Mouse (Mus musculus) layer of hippocampus, postnatal 14 days (tissue): ENCODE measurements around the gene Gas7. TPM values are rescaled to one million over a fixed set of nuclear protein-coding genes. Genes with fewer than 3 reads are reported as not detected.
A peak's percentile ranks its signal among the peaks of the same experiment; 100 is the strongest.

Experiments
- DNase-seq, 2 experiments: peaks; one replicate each; pipeline ENCODE4 v3.0.0; 2021 to 2022; ENCODE audit warnings: low spot score in 2 of 2, mixed read lengths in 1 of 2
- total RNA-seq, 2 experiments: library from RNA; stranded (reverse); gene quantifications; 2 replicates each; pipeline ENCODE4 v1.2.3; 2021

Gas7 gene
- total RNA-seq, 2 experiments from 2014 or later, result 391 to 397 TPM

DNA sequence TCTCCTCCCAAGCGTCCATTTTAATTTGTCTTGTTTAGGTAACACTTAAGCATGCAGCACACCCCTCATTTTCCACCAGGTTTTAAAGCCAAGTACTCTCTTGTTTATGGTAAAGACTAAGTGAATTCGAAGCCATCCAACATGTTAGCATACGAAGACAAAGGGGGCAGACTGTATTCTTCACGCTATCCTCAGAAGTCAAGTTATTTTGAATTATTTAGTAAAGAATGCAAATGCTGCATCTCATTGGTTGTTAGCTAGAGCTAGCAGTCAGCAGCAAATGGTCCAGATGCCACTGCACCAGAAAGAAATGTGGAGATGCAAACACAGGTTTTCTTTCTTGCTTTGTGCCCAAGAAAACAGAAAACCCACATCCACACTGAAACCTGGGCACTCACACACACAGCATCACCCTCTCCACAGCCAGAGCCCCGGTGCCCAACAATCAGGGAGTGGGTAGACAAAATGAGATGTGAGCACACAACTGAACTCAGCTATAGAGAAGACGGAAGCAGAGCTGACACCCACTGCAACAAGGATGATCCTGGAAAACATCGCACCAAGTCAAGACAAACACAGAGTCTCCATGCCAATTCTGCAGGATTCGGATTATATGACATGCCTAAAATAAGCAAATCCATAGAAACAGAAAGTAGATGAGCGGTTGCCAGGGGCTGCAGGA is 157.1 kb downstream of the Gas7 start:
- no peak for DNase-seq

DNA sequence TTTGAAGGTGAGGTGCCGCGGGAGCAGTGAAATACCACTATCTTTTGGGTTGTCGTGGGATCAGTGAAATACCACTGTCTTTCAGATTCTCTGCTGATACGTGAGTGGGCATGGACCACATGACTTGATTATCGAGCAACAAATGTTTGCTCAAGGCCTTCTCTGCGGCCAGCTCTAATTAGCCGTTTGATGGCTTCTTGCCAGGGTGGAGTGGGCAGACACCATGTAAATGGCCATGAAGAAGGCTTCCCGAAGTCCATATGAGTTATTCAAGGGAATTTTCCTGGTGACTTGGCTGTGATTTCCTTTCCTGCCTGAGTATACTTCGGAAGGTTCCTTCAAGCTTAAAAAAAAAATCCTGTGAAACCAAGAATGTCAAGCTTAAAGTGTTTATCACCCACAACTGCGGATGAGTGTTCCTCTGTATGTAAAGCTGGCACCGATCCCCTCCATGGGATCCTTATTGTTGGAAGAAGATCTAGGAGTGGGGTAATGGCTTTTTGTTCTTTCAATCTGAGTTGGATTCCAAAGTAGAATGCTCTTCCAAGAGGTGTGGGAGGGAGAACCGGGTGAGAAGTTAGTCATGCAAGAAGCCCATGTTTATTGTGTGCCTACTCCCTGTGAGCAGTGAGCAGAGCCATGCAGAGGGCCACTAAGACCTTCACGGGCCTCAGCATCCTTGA is 161.5 kb downstream of the Gas7 start:
- no peak for DNase-seq

DNA sequence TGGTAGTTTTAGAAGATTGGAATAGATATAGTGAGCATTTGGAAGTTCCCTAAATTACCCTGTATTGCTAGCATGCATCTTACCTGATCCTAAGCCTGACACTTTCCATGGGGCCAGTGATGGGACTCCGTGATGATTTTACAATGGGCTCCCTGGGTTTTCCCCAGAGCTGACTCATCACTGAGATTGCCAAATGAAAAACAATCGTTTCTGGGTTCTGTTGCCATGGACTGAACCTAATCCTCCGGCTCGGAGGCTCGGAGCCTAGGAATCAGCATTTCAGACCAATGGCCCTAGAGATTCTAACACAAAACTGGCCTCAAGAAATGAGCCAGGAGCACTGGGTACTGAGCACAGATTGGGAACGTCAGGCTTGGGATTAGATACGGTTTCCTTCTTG is 167.1 kb downstream of the Gas7 start:
- no peak for DNase-seq

DNA sequence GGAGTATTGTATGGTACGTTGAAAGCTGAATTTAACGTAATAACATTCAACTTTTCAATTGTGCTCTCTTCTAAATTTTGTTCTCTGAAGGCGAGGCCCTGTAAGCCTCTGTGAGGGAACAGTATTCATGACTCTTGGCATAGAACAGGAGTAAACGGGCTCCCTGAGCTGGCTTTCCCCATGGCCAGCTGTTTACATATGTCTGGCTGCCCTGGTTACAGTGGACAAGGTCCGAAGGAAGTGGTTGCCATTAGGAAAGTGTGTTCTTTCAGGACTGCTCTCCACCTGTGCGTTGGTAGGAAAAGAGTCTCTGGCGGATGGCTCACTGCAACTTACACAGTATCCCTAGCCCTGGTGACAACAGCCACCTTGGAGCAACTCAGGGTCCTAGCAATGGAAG is 171.9 kb downstream of the Gas7 start:
- no peak for DNase-seq

DNA sequence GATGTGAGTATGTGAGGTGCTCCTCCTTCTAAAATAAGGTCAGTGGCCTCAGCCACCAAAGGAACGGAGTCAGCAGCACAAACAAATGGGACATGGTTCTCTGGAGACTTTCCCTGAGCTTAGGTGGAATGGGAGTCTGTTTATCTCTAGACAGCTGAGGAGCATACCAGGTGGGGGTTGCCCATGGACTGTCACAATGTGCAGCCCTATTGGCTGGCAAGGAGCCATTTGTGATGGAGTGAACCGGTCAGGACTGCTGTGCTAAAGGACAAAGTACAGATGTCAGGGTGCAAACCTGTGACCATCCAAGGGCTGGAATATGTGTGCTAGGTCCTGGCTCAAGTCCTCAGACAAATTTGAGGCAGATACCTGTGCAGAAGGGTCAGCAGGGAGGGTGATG is 173.3 kb downstream of the Gas7 start:
- DNase-seq, result no peak

DNA sequence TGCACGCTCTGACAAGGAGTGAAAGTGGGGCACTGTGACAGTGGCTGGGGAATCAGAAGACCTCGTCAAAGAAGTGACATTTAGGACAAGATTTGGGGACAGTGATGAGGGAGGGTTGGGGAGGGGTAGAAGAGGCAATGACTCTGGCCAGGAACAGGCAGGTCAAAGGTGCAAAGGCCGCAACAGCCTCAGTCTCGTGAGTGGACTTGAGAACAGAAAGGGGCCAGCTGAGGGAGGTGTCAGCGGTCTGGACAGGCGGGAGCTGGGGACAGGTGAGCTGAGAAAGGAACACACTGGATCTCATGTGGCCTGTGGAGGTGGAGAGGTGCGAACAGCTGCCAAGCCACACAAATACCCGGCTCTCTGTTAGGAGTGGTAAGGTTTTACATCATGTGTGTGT is 177.7 kb downstream of the Gas7 start:
- no peak for DNase-seq

DNA sequence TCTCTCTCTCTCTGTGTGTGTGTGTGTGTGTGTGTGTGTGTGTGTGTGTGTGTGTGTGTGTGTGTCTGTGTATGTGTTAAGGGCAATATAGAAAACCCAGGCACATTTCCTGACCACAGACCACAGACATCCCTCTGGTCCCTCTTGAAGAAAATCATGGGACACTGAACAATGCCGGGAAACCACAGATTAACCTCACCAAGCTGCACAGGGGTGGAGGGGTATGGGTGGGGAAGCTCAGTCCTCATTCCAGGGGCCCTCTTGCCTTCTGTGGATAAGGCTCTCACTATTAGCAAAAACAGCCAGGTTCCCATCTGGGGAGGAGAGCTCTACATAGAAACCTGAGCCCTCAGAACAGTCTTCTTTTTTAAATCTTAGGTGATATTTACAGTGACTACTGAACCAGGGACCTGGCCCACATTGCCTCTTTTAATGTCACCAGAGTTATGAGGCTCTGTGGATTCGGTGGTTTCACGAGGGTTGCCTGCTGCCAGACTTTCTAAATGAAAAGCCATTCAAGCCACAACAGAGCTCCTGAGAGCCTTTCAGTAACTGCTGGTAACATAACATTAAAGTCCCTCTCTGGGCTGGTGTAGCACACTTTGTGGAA is 178.5 kb downstream of the Gas7 start:
- DNase-seq, result no peak

DNA sequence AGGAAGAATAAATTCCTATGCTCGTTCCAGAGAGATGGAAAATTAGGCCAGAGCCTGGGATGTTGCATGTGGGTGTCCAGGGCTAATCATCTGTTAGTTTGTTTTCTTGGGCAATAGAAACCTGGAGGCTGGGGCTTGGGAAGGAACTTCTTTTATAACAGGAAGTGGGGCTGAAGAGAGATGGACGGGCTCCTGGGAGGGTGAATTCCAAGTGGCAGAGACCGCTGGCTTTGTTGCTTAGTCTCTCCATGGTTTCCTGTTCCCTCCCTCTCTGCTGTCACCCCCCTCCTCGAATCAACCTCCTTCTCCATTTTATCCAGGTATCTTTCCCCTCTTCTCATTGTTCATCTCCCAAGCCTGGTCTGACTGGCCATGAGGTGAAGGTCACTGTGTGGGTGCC is 181.0 kb downstream of the Gas7 start:
- no peak for DNase-seq

DNA sequence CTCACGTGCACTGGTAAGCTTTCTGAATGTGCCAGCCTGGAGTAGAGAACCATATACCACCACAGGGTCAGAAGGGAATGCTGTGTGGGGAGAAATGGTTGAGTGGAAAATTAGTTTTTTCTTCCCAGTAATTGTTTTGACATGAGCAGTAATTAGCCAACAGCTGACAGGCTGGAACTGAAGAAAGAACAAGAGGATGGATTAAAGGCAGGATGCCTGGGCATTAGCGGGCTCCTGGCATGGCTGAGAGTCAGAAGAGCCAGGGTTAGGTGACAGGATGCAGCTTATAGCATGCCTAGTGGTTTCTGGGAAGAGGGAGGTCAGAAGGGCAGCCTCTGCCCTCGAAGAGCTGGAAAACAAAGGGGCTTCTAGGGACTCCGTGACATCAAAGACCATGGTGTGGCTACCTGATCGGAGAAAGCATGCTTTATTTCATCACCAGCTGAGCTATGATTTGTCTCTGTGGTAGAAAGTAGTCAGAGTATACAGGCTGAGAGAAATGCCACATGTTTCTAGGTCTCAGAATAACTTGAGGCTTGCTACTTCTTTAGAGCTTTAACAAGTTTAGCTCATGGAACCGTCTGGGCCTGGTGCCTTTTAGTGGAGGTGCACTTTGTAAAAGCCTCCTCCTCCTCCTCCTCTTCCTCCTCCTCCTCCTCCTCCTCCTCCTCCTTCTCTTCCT is 181.8 kb downstream of the Gas7 start:
- DNase-seq, result no peak

DNA sequence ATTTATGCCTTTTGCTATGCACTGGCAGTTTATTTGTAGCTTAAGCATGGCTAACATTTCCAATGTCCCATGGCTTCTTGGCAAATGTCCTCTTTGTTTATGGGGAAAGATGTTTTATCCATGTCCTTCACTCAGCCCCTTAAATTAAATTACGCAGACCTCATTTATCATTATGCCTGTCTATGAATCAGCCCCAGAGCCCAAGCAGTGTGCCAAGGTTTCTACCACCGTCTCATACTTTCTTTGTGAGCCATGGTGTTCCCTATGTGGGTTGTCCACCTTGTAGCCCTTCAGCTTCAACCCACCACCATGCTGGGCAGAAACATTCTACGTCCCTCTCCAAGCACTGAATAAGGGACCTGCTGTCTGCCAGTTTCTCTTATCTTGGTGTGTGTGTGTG is 183.2 kb downstream of the Gas7 start:
- no peak for DNase-seq

DNA sequence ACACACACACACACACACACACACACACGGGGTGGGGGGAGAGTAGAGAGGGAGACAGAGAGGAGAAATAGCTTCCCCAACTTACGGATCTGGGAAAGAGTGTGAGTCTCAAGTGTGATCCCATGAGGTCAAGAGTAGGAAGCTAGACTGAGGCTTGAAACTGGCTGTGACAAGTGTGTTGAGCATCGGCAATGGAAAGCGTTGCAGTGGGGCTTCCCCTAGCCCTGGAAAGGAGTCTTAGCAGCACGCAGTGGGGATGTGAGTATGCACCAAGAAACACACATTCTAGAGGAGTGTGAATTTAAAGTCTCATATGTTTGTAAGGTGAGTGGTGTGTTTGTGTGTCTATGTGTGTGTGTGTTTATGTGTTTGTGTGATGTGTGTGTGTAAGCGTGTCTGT is 185.1 kb downstream of the Gas7 start:
- no peak for DNase-seq

DNA sequence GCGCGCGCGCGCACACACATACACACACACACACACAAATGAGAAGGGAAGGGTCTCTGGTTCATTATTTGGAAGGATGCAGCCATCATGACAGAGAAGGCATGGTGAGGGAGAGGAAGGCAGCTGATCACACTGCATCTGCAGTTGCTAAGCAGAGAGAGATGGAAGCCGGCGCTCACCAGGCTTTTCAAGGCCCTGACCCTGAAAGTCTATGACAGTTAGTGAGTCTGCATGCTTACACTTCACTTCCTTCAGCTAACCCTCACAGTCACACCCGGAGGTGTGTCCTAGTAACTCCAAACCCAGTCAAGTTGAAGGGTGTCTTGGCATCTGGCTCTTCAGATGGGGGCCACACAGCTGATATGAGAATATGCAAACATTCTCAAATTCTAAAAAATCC is 187.2 kb downstream of the Gas7 start:
- DNase-seq, result no peak

DNA sequence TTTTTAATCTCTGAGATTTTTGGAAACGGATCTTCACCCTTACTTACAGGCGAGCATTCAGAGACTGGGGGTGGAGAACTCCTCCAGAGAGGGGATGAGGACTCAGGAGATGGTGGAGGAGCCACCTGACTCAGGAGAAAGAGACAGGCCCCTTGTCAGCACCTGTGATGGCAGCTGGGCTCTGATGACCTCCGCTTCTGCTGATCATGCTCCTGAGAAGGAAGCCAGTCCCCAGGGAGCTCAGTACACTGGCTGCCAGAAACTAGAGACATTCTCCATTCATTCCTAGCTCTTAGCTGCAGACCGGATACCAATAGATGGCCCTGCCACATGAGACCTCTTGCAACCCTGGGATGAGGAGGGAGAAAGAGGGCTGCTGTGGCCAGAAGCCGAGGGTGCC is 187.6 kb downstream of the Gas7 start:
- DNase-seq, result no peak

DNA sequence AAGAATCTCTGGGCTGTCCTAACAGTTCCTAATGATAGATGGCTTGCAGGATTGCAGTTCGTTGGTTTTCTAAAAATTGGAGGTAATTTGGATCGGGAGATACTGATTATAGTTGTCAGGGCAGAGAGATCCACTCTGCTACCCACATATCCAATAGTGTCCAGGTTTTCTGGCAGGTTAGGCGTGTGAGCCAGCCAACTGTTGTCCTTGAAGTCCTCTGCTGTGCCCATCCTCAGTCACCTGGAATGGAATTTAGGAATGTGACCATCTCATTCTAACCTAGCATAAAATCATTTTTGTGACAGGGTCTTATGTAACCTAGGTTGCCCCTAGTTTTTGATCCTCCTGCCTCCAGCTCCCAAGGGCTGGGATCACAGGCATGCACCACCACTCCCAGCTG is 188.2 kb downstream of the Gas7 start:
- DNase-seq, result no peak

DNA sequence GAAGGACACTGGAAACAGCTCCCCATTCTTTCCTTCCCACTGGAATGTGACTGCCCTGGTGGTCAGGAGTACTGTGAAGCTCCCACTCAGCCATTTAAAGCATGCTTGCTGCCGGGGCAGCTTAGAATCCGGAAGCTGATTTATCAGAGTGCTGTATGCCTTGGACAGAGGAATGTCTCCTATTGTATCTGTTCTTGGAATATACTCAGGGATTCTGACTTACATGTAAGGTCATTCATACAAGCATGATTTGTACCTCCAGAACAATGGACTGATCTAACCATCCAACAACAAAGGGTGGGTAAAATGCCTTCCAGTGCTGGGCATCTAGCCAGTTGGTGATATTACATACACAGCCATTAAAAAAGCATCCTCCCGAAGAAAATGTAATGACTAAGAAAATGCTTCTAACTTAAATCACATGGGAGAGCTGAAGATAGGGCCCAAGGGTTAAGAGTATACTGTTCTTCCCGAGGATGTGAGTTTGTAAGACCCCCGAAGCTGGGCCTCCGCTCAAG is 189.5 kb downstream of the Gas7 start:
- no peak for DNase-seq

DNA sequence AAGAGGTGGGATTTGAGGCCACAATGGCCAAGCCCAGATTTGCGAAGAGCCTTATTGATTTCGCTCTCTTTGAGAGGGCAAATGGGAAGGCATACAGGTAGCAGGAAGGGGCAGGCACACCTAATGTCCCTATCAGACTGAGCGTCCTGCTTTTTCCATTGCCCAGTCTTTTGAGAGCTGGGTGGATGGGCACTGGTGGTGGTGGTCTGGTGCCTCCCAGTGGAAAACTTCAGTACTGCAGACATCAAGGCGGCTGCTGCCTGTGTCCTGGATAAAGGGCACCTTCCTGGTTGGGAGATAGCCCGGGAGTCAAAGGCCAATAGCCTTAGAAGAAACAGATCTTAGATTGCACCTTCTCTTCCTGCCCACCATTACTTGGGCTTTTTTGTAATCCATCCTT is 192.5 kb downstream of the Gas7 start:
- peak; percentile 79 to 82 for DNase-seq

DNA sequence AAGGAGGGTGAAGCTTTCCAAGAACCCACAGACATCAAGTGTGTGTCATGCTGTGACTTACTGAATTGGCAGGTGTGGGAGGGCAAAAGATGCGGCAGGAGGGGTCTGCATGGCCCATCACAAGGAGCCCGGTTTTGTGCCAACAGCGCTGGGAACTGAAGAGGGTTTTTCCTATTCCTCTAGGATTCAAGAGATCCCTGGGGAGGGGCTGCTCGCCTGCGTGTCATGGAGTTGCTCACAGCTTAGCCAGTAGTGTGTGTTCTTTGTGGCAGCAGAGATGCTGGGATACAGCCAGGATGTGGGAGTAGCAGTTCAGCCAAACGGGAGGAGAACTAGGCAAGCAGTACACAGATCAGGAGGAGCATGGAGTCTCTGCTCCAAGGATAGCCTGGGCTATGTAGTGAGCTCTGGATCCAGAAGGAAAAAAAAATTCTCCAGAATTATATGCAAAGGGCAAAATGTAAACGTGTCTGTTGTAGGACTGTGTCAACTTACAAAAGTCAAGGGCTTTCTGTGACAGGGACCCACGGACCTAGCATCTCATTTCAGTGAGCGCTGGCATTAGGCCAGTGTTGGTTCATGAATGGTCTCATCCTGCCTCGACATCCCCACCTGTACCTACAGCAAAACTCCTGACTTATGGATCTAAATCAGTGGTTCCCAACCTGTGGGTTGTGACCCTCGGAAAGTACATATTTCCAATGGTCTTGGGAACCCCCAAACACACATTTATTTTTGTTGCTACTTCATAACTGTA is 193.6 kb downstream of the Gas7 start:
- DNase-seq, result peak; percentile 47 to 64

DNA sequence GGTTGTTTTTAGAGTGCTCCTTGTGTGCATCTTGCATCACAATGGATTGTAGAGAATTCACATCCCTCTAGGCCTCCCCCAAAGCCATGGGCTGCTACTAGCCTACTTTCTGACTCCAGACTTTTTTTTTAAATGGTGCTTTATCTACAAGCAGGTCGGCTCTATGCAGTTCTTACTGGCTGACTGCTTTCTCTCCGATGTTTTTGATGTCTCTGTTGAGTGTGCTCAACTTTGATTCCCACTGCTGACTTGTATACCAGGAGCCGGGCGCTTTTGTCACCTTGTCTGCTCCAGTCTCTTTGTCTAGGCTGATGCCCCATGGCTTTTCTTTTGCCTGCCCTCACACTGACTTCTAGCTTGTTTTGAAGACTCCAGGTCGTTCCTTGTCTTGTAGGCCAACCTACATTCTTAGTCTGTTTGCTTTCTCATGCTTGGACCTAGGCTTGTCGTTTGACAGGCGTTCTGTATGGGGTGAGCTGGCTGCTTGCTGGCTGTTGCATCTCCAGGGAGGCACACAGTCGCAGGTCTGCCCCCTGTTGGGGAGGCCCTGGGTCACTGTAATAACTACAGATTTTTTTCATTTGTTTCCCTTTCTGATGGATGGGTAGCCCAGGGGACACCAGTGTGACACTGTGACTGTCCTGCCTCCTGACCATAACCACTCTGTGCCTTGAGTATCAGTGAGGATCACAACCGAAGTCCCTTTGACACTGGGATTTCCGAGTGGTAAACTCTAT is 194.9 kb downstream of the Gas7 start:
- DNase-seq, result no peak

DNA sequence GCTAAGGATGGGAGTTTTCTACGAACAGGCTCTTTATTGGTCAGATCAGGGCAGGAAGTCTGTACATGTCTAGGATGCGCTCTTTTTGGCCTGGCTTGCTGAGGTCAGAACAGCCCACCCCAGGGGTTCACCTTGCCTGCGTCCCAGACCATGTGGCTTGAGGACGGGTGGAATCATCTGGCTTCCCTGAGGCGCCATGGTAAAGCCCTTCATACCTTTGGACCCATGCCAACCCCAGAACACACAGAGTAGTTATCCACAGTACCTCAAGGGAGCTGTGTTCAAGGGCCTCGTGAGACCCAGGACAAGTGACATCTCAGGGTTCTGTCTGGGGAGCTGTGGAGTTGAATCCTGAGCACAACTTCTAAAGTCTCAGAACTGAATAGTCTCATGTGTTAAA is 196.5 kb downstream of the Gas7 start:
- no peak for DNase-seq

DNA sequence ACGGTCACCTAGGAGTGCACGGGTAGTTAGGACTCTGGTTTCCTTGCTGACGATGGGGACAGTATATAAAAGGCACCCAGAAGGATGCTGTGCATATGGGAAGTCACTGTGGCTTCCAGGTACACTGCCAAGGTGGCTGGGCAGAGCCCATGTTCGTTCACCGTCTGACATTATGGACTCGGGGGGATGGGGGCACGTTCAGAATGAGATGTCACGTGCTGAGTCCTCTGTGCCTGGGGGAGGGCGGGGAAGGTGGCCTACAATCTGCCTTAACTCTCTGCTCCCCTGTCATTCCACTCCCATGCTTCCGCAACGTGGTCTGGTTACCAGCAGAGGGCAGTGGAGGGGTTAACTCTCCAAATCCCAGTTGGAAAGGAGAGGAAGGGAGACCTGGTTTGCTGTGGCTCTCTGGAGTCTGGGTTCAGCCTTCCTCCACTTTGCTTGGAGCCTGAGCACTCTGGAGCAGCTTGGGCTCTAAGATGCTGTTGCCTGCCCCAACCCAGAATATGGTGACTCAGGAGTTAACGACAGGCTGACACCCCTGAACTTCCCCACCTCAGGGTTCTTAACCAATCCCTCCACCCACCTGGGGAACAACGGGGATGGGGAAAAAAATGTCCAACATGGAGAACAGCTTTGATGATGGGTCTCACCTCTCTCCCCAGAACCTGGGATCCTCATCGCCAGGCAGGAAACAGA is 197.1 kb downstream of the Gas7 start:
- DNase-seq, result peak; percentile 41 to 62
